Mouse (Mus musculus): ENCODE results near the gene Map7. TPM values are rescaled to one million over a fixed set of nuclear protein-coding genes. Genes with fewer than 3 reads are reported as not detected.

The Map7 gene
- polyA plus RNA-seq, 1 experiment from 2014 or later = 47.0 TPM

GRCm38 (mm10) chr10:20159308-20159707, 11.0 kb downstream of the Map7 start:
- no peak for ATAC-seq
- 0 out of 2 replicates have a peak, but pooled peaks cover 9% of the 10 kb centered on the region for H3K4me1 ChIP-seq (replicated peaks; ENCODE audit: control insufficient read depth, insufficient read depth, low read length)
- H3K4me3 ChIP-seq (ENCODE audit: low read depth, low read length) = no peak overlapping the region
- no peaks in the 10 kb centered on the region for H3K36me3 ChIP-seq (ENCODE audit: control insufficient read depth, insufficient read depth)
- TF ChIP-seq CTCF (IDR thresholded peaks at IDR 0.05; ENCODE audit: low read depth) = no peak
- no peak overlapping the region for H3K4me2 ChIP-seq (replicated peaks; ENCODE audit: low read depth)
- no peaks in the 10 kb centered on the region for H3K27me3 ChIP-seq (replicated peaks; ENCODE audit: control insufficient read depth, insufficient read depth, low read length)
- H3K9me3 ChIP-seq (ENCODE audit: control insufficient read depth) = no peaks in the 10 kb centered on the region
- 64% methylated on average over 5 of the region's 5 CpGs for WGBS
- no peak overlapping the region for H3K9ac ChIP-seq (ENCODE audit: low read depth, low read length)
- no peak overlapping the region for H3K27ac ChIP-seq (ENCODE audit: low read depth, low read length)

- H3K27ac ChIP-seq (ENCODE audit: low read depth, low read length) = no peak overlapping the region
- no peak for ATAC-seq
- WGBS = 34% methylated on average over 8 of the region's 8 CpGs
- H3K4me1 ChIP-seq (replicated peaks; ENCODE audit: control insufficient read depth, insufficient read depth, low read length) = 0 out of 2 replicates have a peak, but pooled peaks cover 9% of the 10 kb centered on the region
- no peak overlapping the region; the same call in 1 of the 2 replicates for H3K4me2 ChIP-seq (replicated peaks; ENCODE audit: low read depth)
- no peaks in the 10 kb centered on the region for H3K27me3 ChIP-seq (replicated peaks; ENCODE audit: control insufficient read depth, insufficient read depth, low read length)
- no peak; the same call in 1 of the 2 replicates for TF ChIP-seq CTCF (IDR thresholded peaks at IDR 0.05; ENCODE audit: low read depth)
- 0 out of 2 replicates have a peak overlapping the region, but pooled peaks have one; percentile 2 for H3K9ac ChIP-seq (ENCODE audit: low read depth, low read length)
- H3K9me3 ChIP-seq (ENCODE audit: control insufficient read depth) = no peaks in the 10 kb centered on the region
- no peak overlapping the region for H3K4me3 ChIP-seq (ENCODE audit: low read depth, low read length)
- no peaks in the 10 kb centered on the region for H3K36me3 ChIP-seq (ENCODE audit: control insufficient read depth, insufficient read depth)
These were observed 12.6 kb downstream of the Map7 start for GRCm38 (mm10) chr10:20160914-20161313.

DNA sequence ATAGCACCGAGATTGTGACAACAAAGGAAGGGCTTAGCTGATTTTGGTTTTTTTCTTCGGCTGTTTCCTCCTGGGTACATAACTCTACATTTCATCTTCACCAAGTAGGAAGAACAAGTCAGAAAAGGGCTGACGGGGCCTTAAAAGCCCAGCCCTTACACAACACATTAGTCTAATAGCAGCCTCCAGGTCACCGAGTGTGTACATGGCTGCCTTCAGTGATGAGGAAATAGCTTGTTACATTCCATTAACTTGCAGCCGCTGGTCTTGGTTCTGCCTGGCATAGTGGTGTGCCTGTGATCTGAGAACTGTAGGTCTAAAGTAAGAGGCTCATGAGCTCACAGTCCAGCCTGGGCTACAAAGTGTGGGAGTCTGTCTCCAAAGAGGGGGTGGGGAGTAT, 16.5 kb downstream of the Map7 start:
- no peak for TF ChIP-seq CTCF (IDR thresholded peaks at IDR 0.05; ENCODE audit: low read depth)
- H3K9me3 ChIP-seq (ENCODE audit: control insufficient read depth) = no peaks in the 10 kb centered on the region
- H3K9ac ChIP-seq (ENCODE audit: low read depth, low read length) = no peak overlapping the region
- peaks cover 9% of the 10 kb centered on the region; the same call in 1 of the 2 replicates for H3K4me1 ChIP-seq (replicated peaks; ENCODE audit: control insufficient read depth, insufficient read depth, low read length)
- H3K4me3 ChIP-seq (ENCODE audit: low read depth, low read length) = no peak overlapping the region
- WGBS = 53% methylated on average over 5 of the region's 5 CpGs
- H3K36me3 ChIP-seq (ENCODE audit: control insufficient read depth, insufficient read depth) = no peaks in the 10 kb centered on the region
- H3K4me2 ChIP-seq (replicated peaks; ENCODE audit: low read depth) = no peak overlapping the region
- ATAC-seq = peak; percentile 58
- peak overlapping the region; percentile 87 for H3K27ac ChIP-seq (ENCODE audit: low read depth, low read length)
- H3K27me3 ChIP-seq (replicated peaks; ENCODE audit: control insufficient read depth, insufficient read depth, low read length) = no peaks in the 10 kb centered on the region

GRCm38 (mm10) chr10:20166797-20167196, 18.5 kb downstream of the Map7 start:
- H3K27me3 ChIP-seq (replicated peaks; ENCODE audit: control insufficient read depth, insufficient read depth, low read length) = no peaks in the 10 kb centered on the region
- WGBS = 61% methylated on average over 11 of the region's 11 CpGs
- H3K4me2 ChIP-seq (replicated peaks; ENCODE audit: low read depth) = no peak overlapping the region
- H3K4me3 ChIP-seq (ENCODE audit: low read depth, low read length) = no peak overlapping the region
- H3K4me1 ChIP-seq (replicated peaks; ENCODE audit: control insufficient read depth, insufficient read depth, low read length) = peaks cover 9% of the 10 kb centered on the region; the same call in 1 of the 2 replicates
- peak overlapping the region; percentile 70 for H3K27ac ChIP-seq (ENCODE audit: low read depth, low read length)
- H3K9me3 ChIP-seq (ENCODE audit: control insufficient read depth) = no peaks in the 10 kb centered on the region
- TF ChIP-seq CTCF (IDR thresholded peaks at IDR 0.05; ENCODE audit: low read depth) = no peak
- no peak for ATAC-seq
- no peaks in the 10 kb centered on the region for H3K36me3 ChIP-seq (ENCODE audit: control insufficient read depth, insufficient read depth)
- no peak overlapping the region for H3K9ac ChIP-seq (ENCODE audit: low read depth, low read length)

DNA sequence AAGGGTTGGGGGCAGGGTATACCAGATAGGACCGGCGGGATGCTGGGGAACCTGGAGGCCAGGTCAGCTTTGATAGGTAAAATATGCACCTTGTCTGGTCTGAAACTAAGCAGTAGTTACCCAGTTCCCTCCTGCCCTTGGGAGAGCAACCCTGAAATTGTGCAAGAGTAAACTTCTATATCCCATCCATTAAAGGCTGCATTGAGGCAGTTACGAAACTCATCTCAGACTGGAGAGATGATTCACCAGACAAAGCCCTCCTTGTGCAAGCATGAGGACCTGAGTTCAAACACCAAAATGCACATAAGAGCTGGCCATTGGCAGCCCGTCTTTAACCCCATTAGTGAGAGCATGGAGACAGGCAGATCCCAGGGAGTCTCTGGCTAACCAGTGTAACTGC, 19.2 kb downstream of the Map7 start:
- H3K4me1 ChIP-seq (replicated peaks; ENCODE audit: control insufficient read depth, insufficient read depth, low read length) = peaks cover 7% of the 10 kb centered on the region; the same call in 1 of the 2 replicates
- ATAC-seq = no peak
- 43% methylated on average over 4 of the region's 4 CpGs for WGBS
- H3K4me2 ChIP-seq (replicated peaks; ENCODE audit: low read depth) = no peak overlapping the region
- H3K9me3 ChIP-seq (ENCODE audit: control insufficient read depth) = no peaks in the 10 kb centered on the region
- H3K27me3 ChIP-seq (replicated peaks; ENCODE audit: control insufficient read depth, insufficient read depth, low read length) = no peaks in the 10 kb centered on the region
- peak overlapping the region; percentile 70 for H3K27ac ChIP-seq (ENCODE audit: low read depth, low read length)
- no peak overlapping the region for H3K4me3 ChIP-seq (ENCODE audit: low read depth, low read length)
- no peak overlapping the region for H3K9ac ChIP-seq (ENCODE audit: low read depth, low read length)
- H3K36me3 ChIP-seq (ENCODE audit: control insufficient read depth, insufficient read depth) = no peaks in the 10 kb centered on the region
- no peak for TF ChIP-seq CTCF (IDR thresholded peaks at IDR 0.05; ENCODE audit: low read depth)

- no peak for TF ChIP-seq CTCF (IDR thresholded peaks at IDR 0.05; ENCODE audit: low read depth)
- Histone ChIP-seq H3K27me3 (replicated peaks; ENCODE audit: control insufficient read depth, insufficient read depth, low read length) (no peaks in the 10 kb centered on the region), H3K27ac (ENCODE audit: low read depth, low read length) (peak overlapping the region; percentile 70), H3K4me2 (replicated peaks; ENCODE audit: low read depth) (0 out of 2 replicates have a peak overlapping the region, but pooled peaks have one; percentile 50), H3K9ac (ENCODE audit: low read depth, low read length) (no peak overlapping the region), H3K4me3 (ENCODE audit: low read depth, low read length) (no peak overlapping the region), H3K36me3 (ENCODE audit: control insufficient read depth, insufficient read depth) (no peaks in the 10 kb centered on the region), H3K4me1 (replicated peaks; ENCODE audit: control insufficient read depth, insufficient read depth, low read length) (peaks cover 6% of the 10 kb centered on the region; the same call in 1 of the 2 replicates), H3K9me3 (ENCODE audit: control insufficient read depth) (no peaks in the 10 kb centered on the region)
- peak; percentile 55 for ATAC-seq
- WGBS = 39% methylated on average over 3 of the region's 3 CpGs
These were observed 21.0 kb downstream of the Map7 start for GRCm38 (mm10) chr10:20169182-20169674.
